Mouse (Mus musculus): ENCODE measurements around the gene Pp2d1.

DNA sequence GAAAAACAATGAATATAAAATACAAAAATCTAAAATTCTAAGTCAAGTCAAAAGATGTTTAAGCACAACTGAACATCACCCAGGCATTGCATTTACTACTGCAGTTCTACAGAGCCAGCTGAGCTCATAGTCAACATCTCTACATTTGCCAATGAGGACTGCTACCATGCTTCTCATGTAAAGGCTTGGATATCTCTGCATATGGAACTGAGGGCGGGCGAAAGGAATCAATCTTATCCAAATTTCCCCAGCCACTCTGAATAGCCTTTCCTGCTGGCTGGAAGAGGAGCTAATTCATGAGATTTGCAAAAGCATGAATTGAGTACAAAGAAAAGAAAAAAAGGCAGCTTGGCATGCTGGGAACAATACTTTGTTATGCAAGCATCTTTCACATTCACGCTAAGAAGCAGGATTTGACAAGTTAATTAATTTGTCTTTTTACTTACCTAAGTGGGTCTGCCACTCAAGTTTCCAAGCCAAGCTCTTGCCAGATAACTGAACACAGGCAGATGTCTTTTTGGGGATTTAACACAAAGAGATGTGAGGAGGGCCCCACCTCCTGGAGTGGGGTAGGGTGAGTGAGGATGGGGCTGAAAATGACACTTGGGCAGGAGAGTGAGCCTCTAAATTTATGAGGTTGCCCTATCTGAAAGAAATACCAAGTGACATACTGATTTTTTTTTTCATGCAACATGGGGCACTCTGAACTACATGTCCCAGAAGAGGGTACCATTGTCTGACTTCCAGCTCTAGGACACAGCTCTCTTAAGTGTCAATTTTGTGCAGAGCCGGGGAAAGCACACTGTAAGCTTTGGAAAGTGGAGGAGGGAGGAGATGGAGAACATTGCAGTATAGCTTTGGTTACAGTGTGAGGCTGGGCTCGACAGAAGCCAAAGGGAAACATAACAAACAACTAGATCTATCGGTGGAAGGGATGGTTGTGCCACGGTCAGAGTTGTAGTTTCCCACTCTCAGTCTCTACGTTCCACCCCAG lies 12.4 kb upstream of the Pp2d1 start:
- TF ChIP-seq KAT2A (IDR thresholded peaks at IDR 0.05; ENCODE audit: insufficient replicate concordance, low read length) (no peak), MYC (IDR thresholded peaks at IDR 0.05; ENCODE audit: low read depth, low read length) (no peak), CTCF (conservative IDR thresholded peaks at IDR 0.05 in 1 of 2, IDR thresholded peaks at IDR 0.05 in 1 of 2; ENCODE audit: low read depth in 2 of 2, low read length in 2 of 2) (no peak)

All from CH12.LX (cell line).